Comparison of ENCODE assay signal across 19 mouse cellular contexts in genomic region chr2:152965555-152965954, GRCm38 (mm10). TPM values are rescaled to one million over a fixed set of nuclear protein-coding genes. Genes with fewer than 3 reads are reported as not detected.
"Had no signal": no experiment of that assay in that cellular context is flagged by ENCODE, and none has a peak within 500 bp of the region (broad histone marks: within the 10 kb centered on the region; RNA-seq: fewer than 3 reads in every experiment).

No protein-coding gene starts in this region.

- H3K27me3 ChIP-seq: neural tube, embryonic 12.5 days; neural tube, embryonic 13.5 days; stomach, embryonic 15.5 days had no signal

- DNase-seq: right cerebral cortex, adult 18-20 months; right cerebral cortex, postnatal 14 days; right cerebral cortex, postnatal 25 days; right cerebral cortex, postnatal 4 days; spleen, adult 18-20 months; thymus, adult 18-20 months; thymus, adult 2 months; thymus, postnatal 14 days; thymus, postnatal 25 days; thymus, postnatal 36 days; thymus, postnatal 4 days had no signal

RNA-seq across cellular contexts. Expression of gene Ttll9, which starts 3.3 kb away (rescaled TPM):
- polyA plus RNA-seq: small intestine, adult 2 months; stomach, postnatal 0 days had no signal

RNA-seq across cellular contexts. Expression of gene Dusp15, which starts 14.1 kb away (rescaled TPM):
- polyA plus RNA-seq: small intestine, adult 2 months had no signal

RNA-seq across cellular contexts. Expression of gene Mylk2, which starts 54.4 kb away (rescaled TPM):
- polyA plus RNA-seq: neural tube, embryonic 12.5 days; neural tube, embryonic 13.5 days; neural tube, embryonic 14.5 days; small intestine, adult 2 months; stomach, embryonic 14.5 days; testis, adult 2 months had no signal
